Mouse (Mus musculus): Measurements from ENCODE around the gene Apoa5. TPM values are rescaled to one million over a fixed set of nuclear protein-coding genes. Genes with fewer than 3 reads are reported as not detected.

The Apoa5 gene
- total and polyA plus RNA-seq, 3 experiments, result 0.17 to 3.6 (median 3.0) TPM

Other genes with a start within 250 kb of the Apoa5 start
- 10 to 100 TPM in 1 of 2 experiments, 1 to 10 TPM in 1; 1.7 to 37.3 TPM for gene Apoa1, start 40.1 kb upstream of the Apoa5 start, total RNA-seq (2021)
- gene Apoa1, start 40.1 kb upstream of the Apoa5 start, polyA plus RNA-seq (2012; rRNA removed), result 0.75 and 5.6 TPM in 2 replicates
- 10 to 100 TPM in 1 of 2 experiments, 1 to 10 TPM in 1; 4.6 to 20.4 TPM for gene Apoc3, start 33.0 kb upstream of the Apoa5 start, total RNA-seq (2021)
- 4.8 and 6.1 TPM in 2 replicates for gene Apoc3, start 33.0 kb upstream of the Apoa5 start, polyA plus RNA-seq (2012; rRNA removed)
- under 1 TPM in 1 of 2 experiments, not detected in 1; 0.26 TPM for gene Apoa4, start 27.9 kb upstream of the Apoa5 start, total RNA-seq (2021)
- gene Apoa4, start 27.9 kb upstream of the Apoa5 start, polyA plus RNA-seq (2012; rRNA removed), result 0.11 and 0.35 TPM in 2 replicates
- gene Zpr1, start 4.4 kb downstream of the Apoa5 start, total RNA-seq (2021), result 10 to 100 TPM; 38.1 to 84.6 TPM
- gene Zpr1, start 4.4 kb downstream of the Apoa5 start, polyA plus RNA-seq (2012; rRNA removed), result 26.2 and 27.3 TPM in 2 replicates
- gene Bud13, start 14.4 kb downstream of the Apoa5 start, total RNA-seq (2021), result 10 to 100 TPM; 11.6 to 15.0 TPM
- 7.3 and 7.4 TPM in 2 replicates for gene Bud13, start 14.4 kb downstream of the Apoa5 start, polyA plus RNA-seq (2012; rRNA removed)
- gene 4931429L15Rik, start 51.4 kb downstream of the Apoa5 start, total RNA-seq (2021), result not detected
- not detected in 2 replicates for gene 4931429L15Rik, start 51.4 kb downstream of the Apoa5 start, polyA plus RNA-seq (2012; rRNA removed)

Measured in adrenal gland, adult 2 months (tissue).